Mouse (Mus musculus): ENCODE results near the gene Mobp.

DNA sequence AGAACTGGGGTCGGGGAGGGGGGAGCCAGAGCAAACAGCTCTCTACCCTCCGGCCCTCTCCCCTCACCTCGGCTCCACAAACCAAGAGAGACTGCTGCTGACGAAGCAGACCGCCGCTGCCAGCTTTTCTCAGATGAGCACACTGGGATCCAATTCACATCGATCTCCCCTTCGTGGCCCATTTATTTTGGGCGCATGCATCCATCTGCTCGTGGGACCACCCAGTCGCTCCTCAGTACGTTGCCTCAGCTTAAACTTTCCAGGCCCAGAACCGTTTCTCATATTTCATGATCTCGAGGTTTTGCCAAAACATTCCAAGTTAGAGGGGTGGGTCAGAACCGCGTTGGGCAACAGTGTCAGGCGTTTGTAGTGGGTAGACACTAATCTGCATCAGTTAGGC, 57.4 kb downstream of the Mobp start:
- TF ChIP-seq POLR2A (IDR thresholded peaks at IDR 0.05; ENCODE audit: insufficient read depth, low read depth, low read length) = no peak
- no peak for TF ChIP-seq CTCF (IDR thresholded peaks at IDR 0.05; ENCODE audit: insufficient read depth, low read depth, low read length)
